Mouse (Mus musculus) left cerebral cortex, adult 8-10 months (tissue): ENCODE measurements around the gene Nt5c2. TPM values are rescaled to one million over a fixed set of nuclear protein-coding genes. Genes with fewer than 3 reads are reported as not detected.
"Not testable (repeated sequence)": the region's sequence is repeated elsewhere in the genome, so short reads cannot be mapped to it uniquely, and the experiment has no call there.

Experiments used
- DNase-seq, 2 experiments: peaks; one replicate each; pipeline ENCODE4 v3.0.0; 2022; ENCODE audit warnings: low spot score in 2 of 2
- total RNA-seq, 4 experiments: library from RNA; stranded (reverse); gene quantifications; 2 replicates each; pipeline ENCODE4 v1.2.4; 2022

The Nt5c2 gene
- total RNA-seq, 4 experiments from 2014 or later = 70.8 to 83.9 (median 82.1) TPM

DNA sequence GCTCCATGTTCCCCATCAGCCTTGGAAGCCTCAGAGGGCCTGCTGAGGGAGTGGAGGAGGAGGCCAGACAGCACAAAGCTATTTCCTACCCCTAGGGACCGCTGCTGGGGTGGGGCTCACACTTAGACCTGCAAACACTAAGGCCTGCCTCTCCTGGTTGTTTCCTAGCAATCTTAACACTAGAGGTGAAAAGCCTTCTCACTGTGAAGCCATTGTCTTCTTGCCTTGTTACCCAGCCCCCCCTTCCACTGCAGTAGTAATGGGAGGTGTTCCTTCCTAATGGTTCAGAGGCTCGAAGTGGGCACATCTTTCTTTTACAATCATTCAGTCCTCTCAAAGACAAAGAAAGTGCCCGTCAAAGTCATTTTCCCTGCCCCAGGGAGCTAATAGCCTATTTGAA, 2.9 kb upstream of the Nt5c2 start:
- no peak for DNase-seq

DNA sequence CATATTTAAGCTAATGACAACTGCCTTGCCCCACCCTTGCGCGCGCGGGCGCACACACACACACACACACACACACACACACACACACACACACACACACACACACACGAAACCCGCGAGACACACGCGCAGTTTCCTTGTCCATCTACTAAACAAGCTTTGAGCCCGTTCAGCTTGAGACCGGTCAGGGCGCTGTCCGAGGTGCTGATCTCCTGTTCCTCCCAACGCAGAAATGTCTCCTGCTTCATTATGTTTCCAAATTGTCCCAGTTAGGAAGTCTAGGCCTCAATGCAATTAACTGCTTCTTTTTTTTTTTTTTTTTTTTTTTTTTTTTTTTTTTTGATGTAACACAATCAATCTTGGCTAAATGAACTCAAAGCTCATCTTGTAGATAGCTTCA, 1.5 kb upstream of the Nt5c2 start:
- no peak for DNase-seq

GRCm38 (mm10) chr19:47015965-47016364, 1.0 kb upstream of the Nt5c2 start:
- no peak for DNase-seq

GRCm38 (mm10) chr19:47015396-47015795, 443 bp upstream of the Nt5c2 start:
- DNase-seq = no peak

- no peak for DNase-seq
These were observed 850 bp downstream of the Nt5c2 start for GRCm38 (mm10) chr19:47014159-47014446.

GRCm38 (mm10) chr19:47013340-47014158, 1.4 kb downstream of the Nt5c2 start:
- no peak for DNase-seq

DNA sequence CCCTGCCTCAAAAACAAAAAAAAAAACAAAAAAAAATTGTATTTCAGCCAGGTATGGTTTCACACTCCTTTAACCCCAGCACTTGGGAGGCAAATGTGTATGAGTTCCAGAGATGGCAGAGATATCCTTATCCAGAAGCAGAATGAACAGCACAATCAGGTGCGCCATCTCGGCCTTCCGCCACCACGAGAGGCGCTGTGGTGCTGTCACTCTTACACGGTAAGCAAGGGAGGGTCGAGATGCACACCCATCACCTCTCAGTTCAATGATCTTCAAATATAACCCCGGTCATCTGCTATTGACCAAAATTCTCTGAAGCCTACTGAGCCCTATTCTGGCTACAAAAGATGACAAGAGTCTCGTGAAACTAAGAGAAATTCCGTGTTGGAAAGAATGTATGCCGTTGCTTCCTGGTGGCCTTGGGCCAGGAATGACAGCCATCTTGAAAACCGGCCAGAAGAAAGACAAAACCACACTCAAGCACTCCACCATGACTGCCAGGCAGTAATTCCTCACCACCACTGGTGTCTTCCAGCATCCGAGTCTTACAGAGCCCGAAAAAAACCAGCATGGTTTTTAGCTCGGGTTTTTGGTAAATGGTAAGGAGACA, 2.3 kb downstream of the Nt5c2 start:
- DNase-seq = no peak

- DNase-seq = no peak
These were observed 5.0 kb downstream of the Nt5c2 start for GRCm38 (mm10) chr19:47009943-47010342.

- DNase-seq = no peak
These were observed 5.5 kb downstream of the Nt5c2 start for GRCm38 (mm10) chr19:47009420-47009819.

DNA sequence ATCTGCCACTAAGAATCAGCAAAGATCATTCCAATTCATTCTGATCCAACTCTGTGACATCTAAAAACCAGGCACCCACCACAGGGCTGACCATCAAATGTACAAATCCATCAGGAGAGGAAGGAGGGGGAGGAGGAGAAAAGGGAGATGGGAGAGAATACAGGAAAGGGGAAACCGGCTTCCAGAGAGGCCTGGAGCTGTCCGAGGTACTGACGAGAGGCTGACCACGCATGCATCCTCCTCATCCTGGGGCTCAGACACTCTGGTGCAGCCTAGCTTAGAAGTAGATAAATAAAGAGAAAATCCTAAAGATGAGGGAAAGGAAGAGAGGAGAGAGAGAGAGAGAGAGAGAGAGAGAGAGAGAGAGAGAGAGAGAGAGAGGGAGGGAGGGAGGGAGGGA, 8.6 kb downstream of the Nt5c2 start:
- no peak for DNase-seq

DNA sequence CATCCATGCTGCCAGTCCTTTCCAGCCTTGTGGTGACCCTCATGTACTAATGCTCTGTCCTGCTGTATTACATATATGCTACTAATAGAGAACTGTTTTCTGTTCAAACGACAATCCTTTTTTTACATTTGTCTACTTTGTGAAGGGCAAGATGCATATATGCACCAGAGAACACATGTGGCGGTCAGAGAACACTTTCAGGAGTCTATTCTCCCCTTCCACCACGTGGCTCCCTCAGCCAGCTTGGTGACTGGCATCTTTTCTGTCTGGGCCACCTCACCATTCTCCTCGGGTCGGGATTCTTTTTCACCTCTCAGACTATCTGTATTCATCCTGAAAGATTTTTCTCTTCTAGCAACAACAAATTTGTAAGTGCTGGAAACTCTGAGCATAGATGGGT, 9.1 kb downstream of the Nt5c2 start:
- DNase-seq = no peak

DNA sequence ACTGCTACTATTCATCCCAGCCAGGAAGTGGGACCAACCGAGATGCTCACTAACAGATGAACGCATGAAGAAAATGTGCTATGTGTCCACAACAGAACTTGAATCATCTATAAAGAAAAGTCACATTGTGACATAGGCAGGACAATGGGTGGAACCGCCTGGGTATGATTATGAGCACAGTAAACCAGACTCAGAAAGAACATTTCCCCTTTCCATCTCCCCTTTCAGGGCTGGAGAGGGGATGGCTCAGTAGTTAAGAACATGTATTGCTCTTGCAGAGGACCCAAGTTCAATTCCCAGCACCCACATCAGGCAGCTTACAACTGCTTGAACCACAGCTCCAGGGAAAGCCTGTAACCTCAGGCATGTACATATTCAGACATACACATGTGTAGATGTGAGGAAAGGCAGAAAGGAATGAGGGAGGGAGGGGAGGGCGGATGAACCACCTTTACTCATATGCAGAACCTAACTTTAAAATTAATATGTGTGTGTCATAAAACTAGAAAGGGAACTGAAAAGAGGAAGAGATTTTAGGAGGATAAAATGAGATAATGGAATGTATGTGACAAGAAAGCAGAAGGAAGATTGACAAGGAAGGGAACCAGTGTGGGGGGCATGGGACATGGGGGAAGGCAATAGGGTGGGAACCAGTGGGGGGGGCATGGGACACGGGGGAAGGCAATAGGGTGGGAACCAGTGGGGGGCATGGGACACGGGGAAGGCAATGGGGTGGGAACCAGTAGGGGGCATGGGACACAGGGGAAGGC, 11.0 kb downstream of the Nt5c2 start:
- no peak for DNase-seq

DNA sequence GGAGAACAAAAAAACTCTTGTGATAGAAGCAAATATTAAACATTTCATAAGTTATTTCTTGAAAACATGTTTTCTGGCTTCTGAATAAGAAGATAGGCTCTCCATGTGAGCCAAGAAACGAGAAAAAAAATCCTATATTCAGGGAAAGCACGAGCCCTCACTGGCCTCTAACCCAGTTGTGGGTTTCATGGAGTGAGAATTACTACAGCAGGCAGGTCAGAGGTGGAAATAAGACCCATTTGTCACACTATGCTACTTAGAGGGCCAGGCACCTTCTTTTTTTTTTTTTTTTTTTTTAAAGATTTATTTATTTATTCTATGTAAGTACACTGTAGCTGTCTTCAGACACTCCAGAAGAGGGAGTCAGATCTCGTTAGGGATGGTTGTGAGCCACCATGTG, 14.6 kb downstream of the Nt5c2 start:
- not testable (repeated sequence) for DNase-seq

GRCm38 (mm10) chr19:46999753-47000152, 15.2 kb downstream of the Nt5c2 start:
- DNase-seq = no peak

GRCm38 (mm10) chr19:46998953-46999352, 16.0 kb downstream of the Nt5c2 start:
- no peak for DNase-seq

GRCm38 (mm10) chr19:46998168-46998870, 16.6 kb downstream of the Nt5c2 start:
- DNase-seq = no peak

DNA sequence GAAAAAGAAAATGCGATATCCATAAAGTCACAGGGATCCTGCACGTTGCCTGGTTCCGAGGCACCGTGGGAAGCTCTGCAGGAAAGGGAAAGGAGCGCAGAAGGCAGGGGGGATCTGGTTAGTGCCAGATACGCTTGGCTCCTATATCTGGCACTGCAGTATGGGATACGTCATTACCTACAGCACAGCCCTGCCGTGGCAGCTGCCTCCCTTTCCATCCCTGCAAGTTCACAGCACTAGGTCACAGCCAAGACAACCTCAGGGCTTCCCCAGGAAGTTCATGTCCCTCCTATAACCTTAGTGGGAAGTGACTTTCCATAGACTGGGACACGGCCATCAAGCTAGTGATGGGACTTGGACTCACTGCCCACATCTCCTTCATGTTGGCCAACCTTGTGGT, 18.9 kb downstream of the Nt5c2 start:
- no peak for DNase-seq

GRCm38 (mm10) chr19:46992329-46992728, 22.6 kb downstream of the Nt5c2 start:
- not testable (repeated sequence) for DNase-seq

GRCm38 (mm10) chr19:46991145-46991544, 23.8 kb downstream of the Nt5c2 start:
- peak in 1 of 2 experiments; percentile 82 for DNase-seq

- not testable (repeated sequence) for DNase-seq
These were observed 24.3 kb downstream of the Nt5c2 start for GRCm38 (mm10) chr19:46990625-46991024.

GRCm38 (mm10) chr19:46990153-46990518, 24.8 kb downstream of the Nt5c2 start:
- DNase-seq = no peak
